In genomic region chr16:10849965-10850861, GRCm38 (mm10) we compare ENCODE assay signal across 9 mouse cellular contexts. TPM values are rescaled to one million over a fixed set of nuclear protein-coding genes. Genes with fewer than 3 reads are reported as not detected.
DNase-seq lines count a peak whose midpoint lies in the region; ATAC-seq and TF ChIP-seq lines count a peak whose summit lies in the region.
"Had no signal": no experiment of that assay in that cellular context is flagged by ENCODE, and none has a peak within 500 bp of the region (broad histone marks: within the 10 kb centered on the region; RNA-seq: fewer than 3 reads in every experiment).

No protein-coding gene starts in this region.

- peak; percentile 20; the same call in 1 of the 2 replicates for ATAC-seq in forebrain, postnatal 0 days
- no peak for ATAC-seq in forebrain, embryonic 15.5 days (replicated peaks)
- peak; percentile 58 for ATAC-seq in embryonic facial prominence, embryonic 14.5 days (ENCODE audit: low read depth)
- peak; percentile 50 for ATAC-seq in lung, embryonic 14.5 days (ENCODE audit: insufficient read depth)

- H3K36me3 ChIP-seq in forebrain, postnatal 0 days (ENCODE audit: insufficient read depth) = no peaks in the 10 kb centered on the region
- no peaks in the 10 kb centered on the region for H3K36me3 ChIP-seq in forebrain, embryonic 15.5 days
- no peaks in the 10 kb centered on the region for H3K36me3 ChIP-seq in embryonic facial prominence, embryonic 14.5 days (ENCODE audit: control insufficient read depth, insufficient read depth, low read length)
- H3K36me3 ChIP-seq in lung, embryonic 14.5 days (ENCODE audit: insufficient read depth) = no peaks in the 10 kb centered on the region

- H3K27me3 ChIP-seq in forebrain, postnatal 0 days (ENCODE audit: insufficient read depth, low read length) = no peaks in the 10 kb centered on the region
- no peaks in the 10 kb centered on the region for H3K27me3 ChIP-seq in forebrain, embryonic 15.5 days
- no peaks in the 10 kb centered on the region for H3K27me3 ChIP-seq in embryonic facial prominence, embryonic 14.5 days (replicated peaks; ENCODE audit: control insufficient read depth, insufficient read depth, low read length)
- no peaks in the 10 kb centered on the region for H3K27me3 ChIP-seq in lung, embryonic 14.5 days (ENCODE audit: insufficient read depth, low read length)

- no peak overlapping the region for H3K27ac ChIP-seq in forebrain, postnatal 0 days (ENCODE audit: low read depth, low read length)
- no peak overlapping the region for H3K27ac ChIP-seq in forebrain, embryonic 15.5 days (replicated peaks)
- H3K27ac ChIP-seq in embryonic facial prominence, embryonic 14.5 days (replicated peaks; ENCODE audit: low read depth, low read length) = peak overlapping the region; percentile 85
- peak overlapping the region; percentile 80 for H3K27ac ChIP-seq in lung, embryonic 14.5 days (ENCODE audit: low read depth)
- H3K27ac ChIP-seq: macrophage had no signal

- no peak overlapping the region for H3K9ac ChIP-seq in forebrain, postnatal 0 days
- H3K9ac ChIP-seq in forebrain, embryonic 15.5 days (replicated peaks) = no peak overlapping the region
- H3K9ac ChIP-seq in embryonic facial prominence, embryonic 14.5 days (ENCODE audit: low read depth, low read length) = no peak overlapping the region
- no peak overlapping the region for H3K9ac ChIP-seq in lung, embryonic 14.5 days

- DNase-seq in forebrain, postnatal 0 days = peak; percentile 58
- DNase-seq in adrenal gland, adult (ENCODE audit: inconsistent age in 2 of 2, low spot score in 1 of 2) = peak; percentile 81 to 92
- DNase-seq in embryonic facial prominence, embryonic 14.5 days (ENCODE audit: low spot score) = peak; percentile 84
- peak; percentile 71 to 78 for DNase-seq in kidney, adult 8-10 months
- peak; percentile 80 for DNase-seq in lung, embryonic 14.5 days
- peak; percentile 60 for DNase-seq in urinary bladder, postnatal 25 days (ENCODE audit: low spot score)
- DNase-seq in thymus, postnatal 4 days = no peak

- H3K4me2 ChIP-seq in forebrain, postnatal 0 days (ENCODE audit: low read depth) = no peak overlapping the region
- H3K4me2 ChIP-seq in forebrain, embryonic 15.5 days (replicated peaks) = no peak overlapping the region
- H3K4me2 ChIP-seq in embryonic facial prominence, embryonic 14.5 days (ENCODE audit: low read depth, low read length) = peak overlapping the region; percentile 21
- H3K4me2 ChIP-seq in lung, embryonic 14.5 days = peak overlapping the region; percentile 23; the same call in 1 of the 2 replicates

- H3K4me1 ChIP-seq in forebrain, postnatal 0 days (ENCODE audit: insufficient read depth) = no peaks in the 10 kb centered on the region
- peaks cover 11% of the 10 kb centered on the region for H3K4me1 ChIP-seq in forebrain, embryonic 15.5 days
- peaks cover 29% of the 10 kb centered on the region for H3K4me1 ChIP-seq in embryonic facial prominence, embryonic 14.5 days (ENCODE audit: control insufficient read depth, insufficient read depth, low read length)
- peaks cover 16% of the 10 kb centered on the region for H3K4me1 ChIP-seq in lung, embryonic 14.5 days (ENCODE audit: insufficient read depth)

- no peak overlapping the region for H3K4me3 ChIP-seq in forebrain, postnatal 0 days (ENCODE audit: low read depth, low read length)
- H3K4me3 ChIP-seq in forebrain, embryonic 15.5 days = no peak overlapping the region
- no peak overlapping the region for H3K4me3 ChIP-seq in embryonic facial prominence, embryonic 14.5 days (ENCODE audit: low read depth, low read length)
- H3K4me3 ChIP-seq in lung, embryonic 14.5 days (ENCODE audit: low read depth, low read length) = no peak overlapping the region

- TF ChIP-seq CTCF in forebrain, postnatal 0 days (IDR thresholded peaks at IDR 0.05; ENCODE audit: low read depth) = no peak
- no peak for TF ChIP-seq CTCF in lung, embryonic 14.5 days (IDR thresholded peaks at IDR 0.05; ENCODE audit: low read depth)

- H3K9me3 ChIP-seq in forebrain, postnatal 0 days (ENCODE audit: low read length) = no peaks in the 10 kb centered on the region
- no peaks in the 10 kb centered on the region for H3K9me3 ChIP-seq in forebrain, embryonic 15.5 days
- no peaks in the 10 kb centered on the region for H3K9me3 ChIP-seq in embryonic facial prominence, embryonic 14.5 days (ENCODE audit: control insufficient read depth, low read length)
- no peaks in the 10 kb centered on the region for H3K9me3 ChIP-seq in lung, embryonic 14.5 days (ENCODE audit: low read depth, low read length)

- WGBS in forebrain, postnatal 0 days = 45% methylated on average over 12 of the region's 12 CpGs
- 57% methylated on average over 12 of the region's 12 CpGs for WGBS in forebrain, embryonic 15.5 days
- 34% methylated on average over 12 of the region's 12 CpGs for WGBS in embryonic facial prominence, embryonic 14.5 days
- 37% methylated on average over 12 of the region's 12 CpGs for WGBS in lung, embryonic 14.5 days

RNA-seq across cellular contexts. Expression of gene Rmi2, which starts 15.4 kb away (rescaled TPM):
- 0.69 and 0.76 TPM in 2 replicates for total RNA-seq in forebrain, postnatal 0 days (2014; rRNA removed)
- polyA plus RNA-seq in forebrain, postnatal 0 days (2015; fragmentation: Nextera tagmentation; extraction: Ambion mirVana) = 0.30 and 0.35 TPM in 2 replicates
- 0.94 and 1.5 TPM in 2 replicates for polyA plus RNA-seq in forebrain, embryonic 15.5 days (2015; fragmentation: Nextera tagmentation; extraction: Ambion mirVana)
- 2.0 and 3.3 TPM in 2 replicates for polyA plus RNA-seq in embryonic facial prominence, embryonic 14.5 days (2014; fragmentation: Nextera tagmentation; extraction: Ambion mirVana)
- 4.3 and 4.8 TPM in 2 replicates for polyA plus RNA-seq in lung, embryonic 14.5 days (2014; fragmentation: Nextera tagmentation; extraction: Ambion mirVana)

RNA-seq across cellular contexts. Expression of gene Gm11172, which starts 37.5 kb away (rescaled TPM):
- total RNA-seq in forebrain, postnatal 0 days (2014; rRNA removed) = not detected in 2 replicates
- polyA plus RNA-seq in forebrain, postnatal 0 days (2015; fragmentation: Nextera tagmentation; extraction: Ambion mirVana) = not detected in 2 replicates
- not detected in 2 replicates for polyA plus RNA-seq in forebrain, embryonic 15.5 days (2015; fragmentation: Nextera tagmentation; extraction: Ambion mirVana)
- not detected in 2 replicates for polyA plus RNA-seq in embryonic facial prominence, embryonic 14.5 days (2014; fragmentation: Nextera tagmentation; extraction: Ambion mirVana)
- not detected in 2 replicates for polyA plus RNA-seq in lung, embryonic 14.5 days (2014; fragmentation: Nextera tagmentation; extraction: Ambion mirVana)
- polyA plus RNA-seq: macrophage had no signal

RNA-seq across cellular contexts. Expression of gene Prm1, which starts 44.6 kb away (rescaled TPM):
- total RNA-seq in forebrain, postnatal 0 days (2014; rRNA removed) = not detected in 2 replicates
- not detected in 2 replicates for polyA plus RNA-seq in forebrain, postnatal 0 days (2015; fragmentation: Nextera tagmentation; extraction: Ambion mirVana)
- not detected in 2 replicates for polyA plus RNA-seq in forebrain, embryonic 15.5 days (2015; fragmentation: Nextera tagmentation; extraction: Ambion mirVana)
- not detected in 2 replicates for polyA plus RNA-seq in embryonic facial prominence, embryonic 14.5 days (2014; fragmentation: Nextera tagmentation; extraction: Ambion mirVana)
- not detected in 2 replicates for polyA plus RNA-seq in lung, embryonic 14.5 days (2014; fragmentation: Nextera tagmentation; extraction: Ambion mirVana)
- polyA plus RNA-seq: macrophage had no signal

RNA-seq across cellular contexts. Expression of gene Prm2, which starts 54.3 kb away (rescaled TPM):
- total RNA-seq in forebrain, postnatal 0 days (2014; rRNA removed) = not detected in 2 replicates
- polyA plus RNA-seq in forebrain, postnatal 0 days (2015; fragmentation: Nextera tagmentation; extraction: Ambion mirVana) = not detected in 2 replicates
- not detected in 2 replicates for polyA plus RNA-seq in forebrain, embryonic 15.5 days (2015; fragmentation: Nextera tagmentation; extraction: Ambion mirVana)
- polyA plus RNA-seq in embryonic facial prominence, embryonic 14.5 days (2014; fragmentation: Nextera tagmentation; extraction: Ambion mirVana) = not detected in 2 replicates
- not detected in 2 replicates for polyA plus RNA-seq in lung, embryonic 14.5 days (2014; fragmentation: Nextera tagmentation; extraction: Ambion mirVana)
- polyA plus RNA-seq: macrophage had no signal

RNA-seq across cellular contexts. Expression of gene Prm3, which starts 59.5 kb away (rescaled TPM):
- not detected in 2 replicates for total RNA-seq in forebrain, postnatal 0 days (2014; rRNA removed)
- polyA plus RNA-seq in forebrain, postnatal 0 days (2015; fragmentation: Nextera tagmentation; extraction: Ambion mirVana) = not detected in 2 replicates
- not detected in 2 replicates for polyA plus RNA-seq in forebrain, embryonic 15.5 days (2015; fragmentation: Nextera tagmentation; extraction: Ambion mirVana)
- polyA plus RNA-seq in embryonic facial prominence, embryonic 14.5 days (2014; fragmentation: Nextera tagmentation; extraction: Ambion mirVana) = not detected in 2 replicates
- not detected in 2 replicates for polyA plus RNA-seq in lung, embryonic 14.5 days (2014; fragmentation: Nextera tagmentation; extraction: Ambion mirVana)
- polyA plus RNA-seq: macrophage had no signal

Comparison
In these comparisons a context has a peak if more than half of its experiments do, and no peak if none do; other contexts are left out.
1. H3K27ac ChIP-seq: peak in embryonic facial prominence, embryonic 14.5 days (single experiment) and lung, embryonic 14.5 days (single experiment); none in forebrain, postnatal 0 days (single experiment) and forebrain, embryonic 15.5 days (single experiment).
2. H3K4me2 ChIP-seq: peak in embryonic facial prominence, embryonic 14.5 days (single experiment) and lung, embryonic 14.5 days (single experiment); none in forebrain, postnatal 0 days (single experiment) and forebrain, embryonic 15.5 days (single experiment).